Mouse (Mus musculus) cerebellum, adult 8-10 months (tissue): ENCODE measurements around the gene Sfrp4.
"Not testable (repeated sequence)": the region's sequence is repeated elsewhere in the genome, so short reads cannot be mapped to it uniquely, and the experiment has no call there.

Source experiments
- DNase-seq: peaks from one replicate; pipeline ENCODE4 v3.0.0; 2022

Gene Sfrp4

GRCm38 (mm10) chr13:19622573-19623227, at the start of gene Sfrp4:
Gene Sfrp4 (plus strand): TSS chr13:19623104.
- DNase-seq = peak; percentile 28

- DNase-seq = not testable (repeated sequence)
Observed at GRCm38 (mm10) chr13:19574723-19575122, 48.2 kb upstream of the Sfrp4 start.

GRCm38 (mm10) chr13:19575947-19576346, 47.0 kb upstream of the Sfrp4 start:
- DNase-seq = no peak

GRCm38 (mm10) chr13:19590996-19591759, 31.7 kb upstream of the Sfrp4 start:
- no peak for DNase-seq

GRCm38 (mm10) chr13:19595141-19595540, 27.8 kb upstream of the Sfrp4 start:
- DNase-seq = no peak

GRCm38 (mm10) chr13:19599242-19599641, 23.7 kb upstream of the Sfrp4 start:
- DNase-seq = no peak

GRCm38 (mm10) chr13:19602531-19602930, 20.4 kb upstream of the Sfrp4 start:
- no peak for DNase-seq

- DNase-seq = no peak
Observed at GRCm38 (mm10) chr13:19603719-19604118, 19.2 kb upstream of the Sfrp4 start.

- DNase-seq = no peak
Observed at GRCm38 (mm10) chr13:19604916-19605315, 18.0 kb upstream of the Sfrp4 start.

- DNase-seq = no peak
Observed at GRCm38 (mm10) chr13:19608120-19608519, 14.8 kb upstream of the Sfrp4 start.

GRCm38 (mm10) chr13:19612348-19612747, 10.6 kb upstream of the Sfrp4 start:
- peak; percentile 26 for DNase-seq

- no peak for DNase-seq
Observed at GRCm38 (mm10) chr13:19612963-19613362, 9.9 kb upstream of the Sfrp4 start.

GRCm38 (mm10) chr13:19613426-19613825, 9.5 kb upstream of the Sfrp4 start:
- DNase-seq = no peak

GRCm38 (mm10) chr13:19614311-19614710, 8.6 kb upstream of the Sfrp4 start:
- no peak for DNase-seq

GRCm38 (mm10) chr13:19618081-19618480, 4.8 kb upstream of the Sfrp4 start:
- DNase-seq = peak; percentile 41

GRCm38 (mm10) chr13:19618841-19619215, 4.1 kb upstream of the Sfrp4 start:
- DNase-seq = no peak

- peak; percentile 78 for DNase-seq
Observed at GRCm38 (mm10) chr13:19619216-19619927, 3.5 kb upstream of the Sfrp4 start, which contains the start of gene Epdr1. Gene Epdr1 (minus strand): TSS chr13:19619927.

- peak; percentile 30 for DNase-seq
Observed at GRCm38 (mm10) chr13:19623228-19623905, 463 bp downstream of the Sfrp4 start.

GRCm38 (mm10) chr13:19624632-19625320, 1.9 kb downstream of the Sfrp4 start:
- DNase-seq = no peak

GRCm38 (mm10) chr13:19626473-19626872, 3.6 kb downstream of the Sfrp4 start:
- DNase-seq = no peak

- no peak for DNase-seq
Observed at GRCm38 (mm10) chr13:19630768-19631709, 8.1 kb downstream of the Sfrp4 start.
